Mouse (Mus musculus) brain, embryonic 14.5 days (tissue): ENCODE measurements around the gene Dcun1d4.

Source experiments
- CTCF ChIP-seq: fragments of 200-500 bp; IDR thresholded peaks from 2 replicates; pipeline ENCODE4 v1.5.1; 2012; ENCODE audit warnings: inconsistent platforms, mild to moderate bottlenecking, moderate library complexity, borderline replicate concordance; ENCODE audit not compliant: insufficient read depth, insufficient read length; ENCODE audit errors: extremely low read depth
- POLR2A ChIP-seq: fragments of 200-500 bp; IDR thresholded peaks from 2 replicates; pipeline ENCODE4 v1.6.1; 2012; ENCODE audit warnings: mild to moderate bottlenecking, inconsistent platforms, borderline replicate concordance; ENCODE audit not compliant: poor library complexity, insufficient read depth, insufficient read length, severe bottlenecking; ENCODE audit errors: extremely low read depth

- no peak for TF ChIP-seq CTCF
- TF ChIP-seq POLR2A: no peak
Observed at GRCm38 (mm10) chr5:73576708-73577107, 95.9 kb downstream of the Dcun1d4 start.
